Mouse (Mus musculus) cortical plate, adult 2 months (tissue): ENCODE measurements around the gene Tcf7l2.

Experiments used
- CTCF ChIP-seq: fragments of 200-500 bp; IDR thresholded peaks from 2 replicates; pipeline ENCODE4 v1.5.1; 2011; ENCODE audit warnings: mild to moderate bottlenecking, control low read depth, low read length; ENCODE audit not compliant: insufficient read depth; ENCODE audit errors: extremely low read depth
- POLR2A ChIP-seq: fragments of 200-500 bp; IDR thresholded peaks from 2 replicates; pipeline ENCODE4 v1.6.1; 2011; ENCODE audit warnings: mild to moderate bottlenecking, low read length, control low read depth; ENCODE audit not compliant: insufficient read depth; ENCODE audit errors: extremely low read depth

GRCm38 (mm10) chr19:55832122-55832521 lies 90.5 kb downstream of the Tcf7l2 start:
- TF ChIP-seq CTCF (no peak), POLR2A (no peak)
